Mouse (Mus musculus): ENCODE results near the gene Ubqln1.

GRCm38 (mm10) chr13:58253268-58253667 is 37.8 kb upstream of the Ubqln1 start:
- TF ChIP-seq POLR2A (IDR thresholded peaks at IDR 0.05; ENCODE audit: extremely low read depth, insufficient read depth, low read length) = no peak
- no peak for TF ChIP-seq CTCF (IDR thresholded peaks at IDR 0.05; ENCODE audit: extremely low read depth, insufficient read depth, low read length)
